Mouse (Mus musculus): Measurements from ENCODE around the gene S100a5.

DNA sequence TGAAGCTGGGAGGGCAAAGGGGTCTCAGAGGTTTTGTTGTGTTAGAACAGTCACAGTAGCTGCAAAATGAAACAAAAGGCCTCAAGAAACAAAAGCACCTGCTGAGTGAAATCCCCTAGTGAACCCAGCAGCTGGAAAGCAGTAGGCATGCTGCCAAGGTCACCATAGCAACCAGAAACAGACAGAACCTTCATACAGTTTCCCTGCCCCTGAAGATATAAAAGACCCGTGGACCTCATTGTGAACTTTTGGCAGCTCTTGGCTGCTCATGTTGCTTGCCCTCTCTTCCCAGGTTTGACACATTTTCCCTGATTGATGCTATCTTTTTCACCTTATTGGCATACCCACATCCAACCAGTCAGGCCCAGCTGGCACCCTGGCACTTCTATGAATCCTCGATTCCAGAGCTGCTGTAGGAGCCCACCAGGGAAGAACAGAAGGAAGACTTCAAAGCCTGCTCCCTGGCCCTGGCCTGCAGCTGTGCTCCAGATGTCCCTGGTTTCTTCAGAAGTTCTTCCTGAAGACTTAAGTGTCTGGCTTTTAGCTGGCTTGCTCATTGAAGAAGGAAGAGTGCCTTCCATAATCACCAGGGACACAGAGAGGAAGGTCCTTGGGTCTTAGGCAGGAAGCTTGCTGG, 15.2 kb downstream of the S100a5 start:
- TF ChIP-seq HCFC1 (IDR thresholded peaks at IDR 0.05; ENCODE audit: low read depth, low read length) = no peak
- no peak for TF ChIP-seq CHD1 (IDR thresholded peaks at IDR 0.05; ENCODE audit: low read depth, low read length)
- no peak for TF ChIP-seq MEF2A (IDR thresholded peaks at IDR 0.05; ENCODE audit: borderline replicate concordance, low read depth, low read length)
- no peak for TF ChIP-seq ZKSCAN1 (IDR thresholded peaks at IDR 0.05; ENCODE audit: borderline replicate concordance, low read depth, low read length)
- no peak for TF ChIP-seq RCOR1 (conservative IDR thresholded peaks at IDR 0.05; ENCODE audit: low read depth, low read length)
- TF ChIP-seq POLR2A (IDR thresholded peaks at IDR 0.05; ENCODE audit: low read depth, low read length) = no peak
- no peak for TF ChIP-seq E2F4 (IDR thresholded peaks at IDR 0.05; ENCODE audit: insufficient replicate concordance, low read depth, low read length)
- TF ChIP-seq CTCF (conservative IDR thresholded peaks at IDR 0.05 in 1 of 2, IDR thresholded peaks at IDR 0.05 in 1 of 2; ENCODE audit: low read depth in 2 of 2, low read length in 2 of 2) = no peak
- no peak for TF ChIP-seq MXI1 (IDR thresholded peaks at IDR 0.05; ENCODE audit: low read depth, low read length)
- no peak for TF ChIP-seq POLR2AphosphoS2 (IDR thresholded peaks at IDR 0.05; ENCODE audit: low read depth, low read length)
- no peak for TF ChIP-seq TCF12 (IDR thresholded peaks at IDR 0.05; ENCODE audit: low read depth, low read length)
- TF ChIP-seq ZNF384 (IDR thresholded peaks at IDR 0.05; ENCODE audit: low read depth, low read length) = no peak

All from CH12.LX (cell line).